In genomic region chr12:86943421-86943820, GRCm38 (mm10) we compare ENCODE assay signal across 20 mouse cellular contexts. TPM values are rescaled to one million over a fixed set of nuclear protein-coding genes. Genes with fewer than 3 reads are reported as not detected.
DNase-seq lines count a peak whose midpoint lies in the region; ATAC-seq and TF ChIP-seq lines count a peak whose summit lies in the region.
"Had no signal": no experiment of that assay in that cellular context is flagged by ENCODE, and none has a peak within 500 bp of the region (broad histone marks: within the 10 kb centered on the region; RNA-seq: fewer than 3 reads in every experiment).

No protein-coding gene starts in this region.

- H3K9ac ChIP-seq in neural tube, embryonic 15.5 days (replicated peaks): no peak overlapping the region
- H3K9ac ChIP-seq: embryonic facial prominence, embryonic 12.5 days; liver, embryonic 12.5 days; lung, embryonic 14.5 days; neural tube, embryonic 12.5 days had no signal

- peak; percentile 75 to 76 for DNase-seq in cerebellum, postnatal 14 days
- no peak for DNase-seq in cerebellum, postnatal 36 days
- DNase-seq in layer of hippocampus, adult 2 months (ENCODE audit: low spot score in 2 of 2): no peak
- no peak for DNase-seq in layer of hippocampus, adult 9-10 months (ENCODE audit: low spot score)
- DNase-seq in midbrain, embryonic 10.5 days (ENCODE audit: low spot score): no peak
- no peak for DNase-seq in layer of hippocampus, adult 11-12 months (ENCODE audit: low spot score)
- DNase-seq: adrenal gland, postnatal 10 days; cerebellum, adult 11-12 months; heart, adult 11 months; kidney, adult 9 months; lung, embryonic 14.5 days; right cerebral cortex, postnatal 25 days; thymus, postnatal 25 days had no signal

- H3K4me1 ChIP-seq in midbrain, embryonic 10.5 days: peaks cover 67% of the 10 kb centered on the region
- H3K4me1 ChIP-seq in neural tube, embryonic 15.5 days: peaks cover 43% of the 10 kb centered on the region

- H3K27me3 ChIP-seq in midbrain, embryonic 10.5 days (ENCODE audit: low read depth, poor library complexity, severe bottlenecking): peaks cover 5% of the 10 kb centered on the region; the same call in 1 of the 2 replicates
- H3K27me3 ChIP-seq in neural tube, embryonic 15.5 days (replicated peaks): no peaks in the 10 kb centered on the region
- H3K27me3 ChIP-seq: embryonic facial prominence, embryonic 12.5 days; neural tube, embryonic 12.5 days had no signal

- no peak overlapping the region for H3K4me2 ChIP-seq in neural tube, embryonic 15.5 days
- H3K4me2 ChIP-seq: embryonic facial prominence, embryonic 12.5 days; liver, embryonic 12.5 days; lung, embryonic 14.5 days; neural tube, embryonic 12.5 days had no signal

- H3K27ac ChIP-seq in layer of hippocampus, adult 2 months: peak overlapping the region; percentile 33; the same call in 1 of the 2 replicates
- peak overlapping the region; percentile 83 for H3K27ac ChIP-seq in midbrain, embryonic 10.5 days (replicated peaks)
- peak overlapping the region; percentile 89; the same call in 1 of the 2 replicates for H3K27ac ChIP-seq in neural tube, embryonic 15.5 days (replicated peaks)
- H3K27ac ChIP-seq: embryonic facial prominence, embryonic 12.5 days; liver, embryonic 12.5 days; neural tube, embryonic 12.5 days had no signal

- no peaks in the 10 kb centered on the region for H3K36me3 ChIP-seq in midbrain, embryonic 10.5 days
- H3K36me3 ChIP-seq in neural tube, embryonic 15.5 days: no peaks in the 10 kb centered on the region
- H3K36me3 ChIP-seq: embryonic facial prominence, embryonic 12.5 days; liver, embryonic 12.5 days; neural tube, embryonic 12.5 days had no signal

- no peak for TF ChIP-seq CTCF in layer of hippocampus, adult 2 months (conservative IDR thresholded peaks at IDR 0.05)

- WGBS in midbrain, embryonic 10.5 days: 90% methylated on average over 8 of the region's 8 CpGs
- 92% methylated on average over 8 of the region's 8 CpGs for WGBS in neural tube, embryonic 15.5 days

- 0 out of 2 replicates have a peak, but pooled peaks cover 6% of the 10 kb centered on the region for H3K9me3 ChIP-seq in midbrain, embryonic 10.5 days (replicated peaks)
- no peaks in the 10 kb centered on the region for H3K9me3 ChIP-seq in neural tube, embryonic 15.5 days (replicated peaks)
- H3K9me3 ChIP-seq: embryonic facial prominence, embryonic 12.5 days; liver, embryonic 12.5 days; neural tube, embryonic 12.5 days had no signal

- ATAC-seq in neural tube, embryonic 15.5 days (ENCODE audit: low FRiP score): no peak
- no peak for ATAC-seq in activated CD4-positive, CD25-positive, alpha-beta regulatory T cell, adult 4 months
- ATAC-seq: liver, embryonic 12.5 days had no signal

- no peak overlapping the region for H3K4me3 ChIP-seq in layer of hippocampus, adult 2 months
- H3K4me3 ChIP-seq in midbrain, embryonic 10.5 days: no peak overlapping the region
- H3K4me3 ChIP-seq in neural tube, embryonic 15.5 days (replicated peaks): no peak overlapping the region
- H3K4me3 ChIP-seq: embryonic facial prominence, embryonic 12.5 days; liver, embryonic 12.5 days; neural tube, embryonic 12.5 days had no signal

RNA-seq across cellular contexts. Expression of gene Cipc, which starts 3.4 kb away (rescaled TPM):
- 10 to 100 TPM; 73.4 to 83.6 TPM for total RNA-seq in layer of hippocampus, adult 2 months (2021)
- polyA plus RNA-seq in midbrain, embryonic 10.5 days (2016; fragmentation: Nextera tagmentation; extraction: Ambion mirVana): 33.2 and 35.5 TPM in 2 replicates
- polyA plus RNA-seq in neural tube, embryonic 15.5 days (2015; fragmentation: Nextera tagmentation; extraction: Ambion mirVana): 37.2 and 40.8 TPM in 2 replicates
- 10 to 100 TPM; 19.8 to 20.1 TPM for polyA plus RNA-seq in activated CD4-positive, CD25-positive, alpha-beta regulatory T cell, adult 4 months (2017; shearing (Covaris generic))

RNA-seq across cellular contexts. Expression of gene Zdhhc22, which starts 46.8 kb away (rescaled TPM):
- 1 to 10 TPM; 8.6 to 9.0 TPM for total RNA-seq in layer of hippocampus, adult 2 months (2021)
- polyA plus RNA-seq in midbrain, embryonic 10.5 days (2016; fragmentation: Nextera tagmentation; extraction: Ambion mirVana): 0.15 and 0.24 TPM in 2 replicates
- polyA plus RNA-seq in neural tube, embryonic 15.5 days (2015; fragmentation: Nextera tagmentation; extraction: Ambion mirVana): 18.2 and 19.4 TPM in 2 replicates
- under 1 TPM in 1 of 2 experiments, not detected in 1; 0.60 TPM for polyA plus RNA-seq in activated CD4-positive, CD25-positive, alpha-beta regulatory T cell, adult 4 months (2017; shearing (Covaris generic))
- total RNA-seq: gastrocnemius, adult 18-20 months had no signal
- polyA plus RNA-seq: large intestine, adult 2 months; liver, embryonic 12.5 days; lung, embryonic 14.5 days had no signal

RNA-seq across cellular contexts. Expression of gene Irf2bpl, which starts 58.8 kb away (rescaled TPM):
- 10 to 100 TPM; 69.8 to 70.2 TPM for total RNA-seq in layer of hippocampus, adult 2 months (2021)
- 28.6 and 39.6 TPM in 2 replicates for polyA plus RNA-seq in midbrain, embryonic 10.5 days (2016; fragmentation: Nextera tagmentation; extraction: Ambion mirVana)
- 53.3 and 69.9 TPM in 2 replicates for polyA plus RNA-seq in neural tube, embryonic 15.5 days (2015; fragmentation: Nextera tagmentation; extraction: Ambion mirVana)
- 10 to 100 TPM in 1 of 2 experiments, 1 to 10 TPM in 1; 8.6 to 13.6 TPM for polyA plus RNA-seq in activated CD4-positive, CD25-positive, alpha-beta regulatory T cell, adult 4 months (2017; shearing (Covaris generic))

Comparison
In these comparisons a context has a peak if more than half of its experiments do, and no peak if none do; other contexts are left out.
1. DNase-seq: peak in cerebellum, postnatal 14 days (2 of 2); none in cerebellum, postnatal 36 days (0 of 2), layer of hippocampus, adult 2 months (0 of 2), layer of hippocampus, adult 9-10 months (single experiment), midbrain, embryonic 10.5 days (single experiment) and layer of hippocampus, adult 11-12 months (single experiment).
2. H3K27ac ChIP-seq: peak in every context shown above with its lines; median percentile 89 in neural tube, embryonic 15.5 days; 83 in midbrain, embryonic 10.5 days; 33 in layer of hippocampus, adult 2 months.
3. RNA of gene Zdhhc22, which starts 46.8 kb away (polyA plus RNA-seq): 18.2 to 19.4 TPM in neural tube, embryonic 15.5 days; 0.60 TPM in activated CD4-positive, CD25-positive, alpha-beta regulatory T cell, adult 4 months and 0.15 to 0.24 TPM in midbrain, embryonic 10.5 days; every median in the first group is over 10 times any median in the second.